Mouse (Mus musculus) embryonic facial prominence, embryonic 14.5 days (tissue): ENCODE data around the gene Igtp. TPM values are rescaled to one million over a fixed set of nuclear protein-coding genes. Genes with fewer than 3 reads are reported as not detected.

Source experiments
- polyA plus RNA-seq: library from polyadenylated mRNA; unstranded; fragments of >200 nt; fragmentation: Nextera tagmentation; extraction: Ambion mirVana; gene quantifications from 2 replicates; pipeline ENCODE4 v1.2.1, GENCODE M21; 2014

Gene Igtp
- polyA plus RNA-seq, 1 experiment from 2014 or later, result 16.7 TPM

Other genes starting within 250 kb of the Igtp start
- gene Larp1, start 190.5 kb upstream of the Igtp start, polyA plus RNA-seq, result 19.5 and 21.9 TPM in 2 replicates
- not detected in 2 replicates for gene Gm12248, start 106.4 kb upstream of the Igtp start, polyA plus RNA-seq
- gene Cnot8, start 95.4 kb upstream of the Igtp start, polyA plus RNA-seq, result 85.8 and 94.9 TPM in 2 replicates
- 18.3 and 19.6 TPM in 2 replicates for gene Gemin5, start 31.0 kb upstream of the Igtp start, polyA plus RNA-seq
- gene Mrpl22, start 27.9 kb upstream of the Igtp start, polyA plus RNA-seq, result 112 and 113 TPM in 2 replicates
- gene Irgm2, start 62 bp downstream of the Igtp start, polyA plus RNA-seq, result 4.4 and 5.7 TPM in 2 replicates
- 0.22 and 0.45 TPM in 2 replicates for gene 4930438A08Rik, start 75.2 kb downstream of the Igtp start, polyA plus RNA-seq
- 14.2 and 14.7 TPM in 2 replicates for gene Zfp692, start 107.5 kb downstream of the Igtp start, polyA plus RNA-seq
- gene Zfp672, start 130.8 kb downstream of the Igtp start, polyA plus RNA-seq, result 42.3 TPM in 2 replicates
- 23.2 and 27.3 TPM in 2 replicates for gene Sh3bp5l, start 131.2 kb downstream of the Igtp start, polyA plus RNA-seq
- gene Lypd8, start 179.5 kb downstream of the Igtp start, polyA plus RNA-seq, result not detected in 2 replicates
- gene 1810065E05Rik, start 221.6 kb downstream of the Igtp start, polyA plus RNA-seq, result not detected in 2 replicates
- gene Gm12253, start 233.0 kb downstream of the Igtp start, polyA plus RNA-seq, result not detected in 2 replicates